Mouse (Mus musculus): ENCODE results near the gene St13.

- no peak for TF ChIP-seq EP300 (IDR thresholded peaks at IDR 0.05; ENCODE audit: low read depth)
- no peak for TF ChIP-seq CTCF (IDR thresholded peaks at IDR 0.05; ENCODE audit: low read depth)
These were observed 1.7 kb downstream of the St13 start for GRCm38 (mm10) chr15:81398189-81398588.

Measured in liver, embryonic 14.5 days (tissue).